Mouse (Mus musculus) liver, adult 2 months (tissue): ENCODE data around the gene Rfx1. TPM values are rescaled to one million over a fixed set of nuclear protein-coding genes. Genes with fewer than 3 reads are reported as not detected.

Experiments used
- DNase-seq: peaks from one replicate; pipeline ENCODE4 v3.0.0-alpha.2; 2011; ENCODE audit warnings: low read depth, low spot score; ENCODE audit errors: extremely low read depth
- H3K27ac ChIP-seq: fragments of 200-500 bp; replicated peaks from 2 replicates; pipeline ENCODE4 v1.5.1; 2012; ENCODE audit warnings: low read depth, mild to moderate bottlenecking, control low read depth, inconsistent platforms, low read length; ENCODE audit not compliant: insufficient read depth
- H3K27me3 ChIP-seq: fragments of 200-500 bp; 2 replicates; pipeline ENCODE4 v1.6.1; 2012; ENCODE audit warnings: mild to moderate bottlenecking, moderate library complexity, low read length, inconsistent platforms; ENCODE audit not compliant: control insufficient read depth, insufficient read depth
- H3K36me3 ChIP-seq: fragments of 200-500 bp; 2 replicates; pipeline ENCODE4 v1.6.1; 2012; ENCODE audit warnings: low read length, inconsistent platforms; ENCODE audit not compliant: control insufficient read depth, insufficient read depth
- H3K4me1 ChIP-seq: fragments of 200-500 bp; 2 replicates; pipeline ENCODE4 v1.6.1; 2011; ENCODE audit warnings: low read length; ENCODE audit not compliant: control insufficient read depth, insufficient read depth
- H3K4me3 ChIP-seq: fragments of 200-500 bp; 2 replicates; pipeline ENCODE4 v1.5.1; 2011; ENCODE audit warnings: low read depth, mild to moderate bottlenecking, control low read depth, low read length, moderate library complexity; ENCODE audit not compliant: insufficient read depth
- H3K79me2 ChIP-seq: fragments of 200-500 bp; 2 replicates; pipeline ENCODE4 v1.6.1; 2012; ENCODE audit warnings: inconsistent platforms, mild to moderate bottlenecking, low read length, moderate library complexity; ENCODE audit not compliant: control insufficient read depth, insufficient read depth
- H3K9ac ChIP-seq: fragments of 200-500 bp; 2 replicates; pipeline ENCODE4 v1.6.1; 2012; ENCODE audit warnings: low read depth, mild to moderate bottlenecking, control low read depth, inconsistent platforms, low read length
- CTCF ChIP-seq: fragments of 200-500 bp; IDR thresholded peaks from 2 replicates; pipeline ENCODE4 v1.5.1; 2011; ENCODE audit warnings: low read depth, low read length, control low read depth
- POLR2A ChIP-seq: fragments of 200-500 bp; IDR thresholded peaks from 2 replicates; pipeline ENCODE4 v1.6.1; 2011; ENCODE audit warnings: low read length, control low read depth; ENCODE audit not compliant: insufficient read depth; ENCODE audit errors: extremely low read depth
- WGBS: fragments of 180-500 bp; shearing (Covaris S2); methylation state at CpG from one replicate; pipeline ENCODE4 v1.1.7; 2018; 5-methylcytosine and 5-hydroxymethylcytosine counted together
- polyA plus RNA-seq: library from polyadenylated mRNA; depleted of rRNA; stranded (reverse); fragments of >200 nt; gene quantifications from 2 replicates; pipeline ENCODE4 v1.2.3, GENCODE M21; 2012
- total RNA-seq: library from RNA; depleted of rRNA; stranded (reverse); fragments of >200 nt; gene quantifications from 2 replicates; pipeline ENCODE4 v1.2.3, GENCODE M21; 2014

Gene Rfx1
- total and polyA plus RNA-seq, 2 experiments, result 1.8 to 8.3 TPM

DNA sequence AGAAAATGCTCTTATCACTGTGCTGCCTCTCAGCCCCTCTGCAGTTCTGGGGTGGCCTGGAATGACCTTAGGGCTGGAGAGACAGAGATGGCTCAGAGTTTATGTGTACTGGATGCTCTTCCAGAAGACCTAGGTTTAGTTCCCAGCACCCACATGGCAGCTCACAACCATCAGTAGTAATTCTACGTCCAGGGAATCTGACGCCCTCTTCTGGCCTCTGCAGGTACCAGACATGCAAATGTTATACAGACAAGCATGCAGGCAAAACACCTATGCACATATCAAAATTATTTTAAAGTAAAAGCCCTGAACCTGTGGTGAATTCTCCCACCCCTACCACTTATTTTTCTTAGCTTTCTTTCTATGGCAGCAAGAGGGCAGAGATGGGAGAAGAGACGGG lies 20.1 kb upstream of the Rfx1 start:
- TF ChIP-seq CTCF (no peak), POLR2A (no peak)
- Histone ChIP-seq H3K4me3 (no peak overlapping the region), H3K9ac (no peak overlapping the region), H3K4me1 (no peaks in the 10 kb centered on the region), H3K27ac (no peak overlapping the region), H3K79me2 (no peaks in the 10 kb centered on the region), H3K27me3 (peaks cover 6% of the 10 kb centered on the region), H3K36me3 (no peaks in the 10 kb centered on the region)
- no peak for DNase-seq
- 92% methylated on average over 3 of the region's 3 CpGs for WGBS

GRCm38 (mm10) chr8:84048171-84048570 lies 18.5 kb upstream of the Rfx1 start:
- Histone ChIP-seq H3K27me3 (peaks cover 2% of the 10 kb centered on the region; the same call in 1 of the 2 replicates), H3K79me2 (no peaks in the 10 kb centered on the region), H3K4me3 (no peak overlapping the region), H3K36me3 (no peaks in the 10 kb centered on the region), H3K4me1 (no peaks in the 10 kb centered on the region), H3K9ac (no peak overlapping the region), H3K27ac (no peak overlapping the region)
- TF ChIP-seq CTCF, result no peak
- no peak for TF ChIP-seq POLR2A
- no peak for DNase-seq
- 88% methylated on average over 5 of the region's 5 CpGs for WGBS

- H3K79me2 ChIP-seq, result no peaks in the 10 kb centered on the region
- H3K9ac ChIP-seq, result no peak overlapping the region
- H3K27me3 ChIP-seq, result no peaks in the 10 kb centered on the region; the same call in 1 of the 2 replicates
- H3K4me1 ChIP-seq, result no peaks in the 10 kb centered on the region
- no peaks in the 10 kb centered on the region for H3K36me3 ChIP-seq
- H3K4me3 ChIP-seq, result no peak overlapping the region
- no peak for DNase-seq
- no peak for TF ChIP-seq POLR2A
- no peak for TF ChIP-seq CTCF
- 24% methylated on average over 3 of the region's 3 CpGs for WGBS
- no peak overlapping the region for H3K27ac ChIP-seq
These were observed 13.9 kb upstream of the Rfx1 start for GRCm38 (mm10) chr8:84052746-84053145.

GRCm38 (mm10) chr8:84053229-84053628 lies 13.4 kb upstream of the Rfx1 start:
- 93% methylated on average over 5 of the region's 5 CpGs for WGBS

GRCm38 (mm10) chr8:84057827-84058226 lies 8.8 kb upstream of the Rfx1 start:
- H3K36me3 ChIP-seq, result no peaks in the 10 kb centered on the region
- no peak for DNase-seq
- TF ChIP-seq CTCF (no peak), POLR2A (no peak)
- H3K27ac ChIP-seq, result no peak overlapping the region
- no peak overlapping the region for H3K9ac ChIP-seq
- no peak overlapping the region for H3K4me3 ChIP-seq
- 96% methylated on average over 1 of the region's 1 CpGs for WGBS
- no peaks in the 10 kb centered on the region for H3K4me1 ChIP-seq
- no peaks in the 10 kb centered on the region; the same call in 1 of the 2 replicates for H3K27me3 ChIP-seq
- no peaks in the 10 kb centered on the region for H3K79me2 ChIP-seq

More at GRCm38 (mm10) chr8:84053229-84053628, 13.4 kb upstream of the Rfx1 start:
- DNase-seq, result no peak
- Histone ChIP-seq H3K4me1 (no peaks in the 10 kb centered on the region), H3K4me3 (no peak overlapping the region), H3K27ac (no peak overlapping the region), H3K27me3 (no peaks in the 10 kb centered on the region; the same call in 1 of the 2 replicates), H3K9ac (no peak overlapping the region), H3K36me3 (no peaks in the 10 kb centered on the region), H3K79me2 (no peaks in the 10 kb centered on the region)
- TF ChIP-seq CTCF (no peak), POLR2A (no peak)

- Histone ChIP-seq H3K4me1 (no peaks in the 10 kb centered on the region), H3K36me3 (no peaks in the 10 kb centered on the region), H3K27ac (no peak overlapping the region), H3K79me2 (no peaks in the 10 kb centered on the region), H3K9ac (no peak overlapping the region), H3K27me3 (no peaks in the 10 kb centered on the region; the same call in 1 of the 2 replicates), H3K4me3 (no peak overlapping the region)
- 90% methylated on average over 2 of the region's 2 CpGs for WGBS
- DNase-seq, result no peak
- 0 out of 2 replicates have a peak, but pooled peaks have one; percentile 15 for TF ChIP-seq CTCF
- TF ChIP-seq POLR2A, result no peak
These were observed 7.4 kb upstream of the Rfx1 start for GRCm38 (mm10) chr8:84059226-84059625.
